Mouse (Mus musculus): ENCODE data around the gene Olfr1019. TPM values are rescaled to one million over a fixed set of nuclear protein-coding genes. Genes with fewer than 3 reads are reported as not detected.

The Olfr1019 gene
- polyA plus RNA-seq, 1 experiment from 2014 or later, result not detected

Other genes with a start within 250 kb of the Olfr1019 start
- not detected in 2 replicates for gene Olfr1000, start 233.6 kb downstream of the Olfr1019 start, polyA plus RNA-seq (2015; fragmentation: Nextera tagmentation; extraction: Ambion mirVana)
- gene Olfr1002, start 194.8 kb downstream of the Olfr1019 start, polyA plus RNA-seq (2015; fragmentation: Nextera tagmentation; extraction: Ambion mirVana), result not detected in 2 replicates
- not detected in 2 replicates for gene Olfr154, start 181.0 kb downstream of the Olfr1019 start, polyA plus RNA-seq (2015; fragmentation: Nextera tagmentation; extraction: Ambion mirVana)
- gene Olfr1006, start 166.7 kb downstream of the Olfr1019 start, polyA plus RNA-seq (2015; fragmentation: Nextera tagmentation; extraction: Ambion mirVana), result not detected in 2 replicates
- gene Olfr1008, start 156.1 kb downstream of the Olfr1019 start, polyA plus RNA-seq (2015; fragmentation: Nextera tagmentation; extraction: Ambion mirVana), result not detected in 2 replicates
- gene Olfr1009, start 130.1 kb downstream of the Olfr1019 start, polyA plus RNA-seq (2015; fragmentation: Nextera tagmentation; extraction: Ambion mirVana), result not detected in 2 replicates
- not detected in 2 replicates for gene Olfr1012, start 82.7 kb downstream of the Olfr1019 start, polyA plus RNA-seq (2015; fragmentation: Nextera tagmentation; extraction: Ambion mirVana)
- not detected in 2 replicates for gene Olfr1013, start 78.4 kb downstream of the Olfr1019 start, polyA plus RNA-seq (2015; fragmentation: Nextera tagmentation; extraction: Ambion mirVana)
- gene Olfr1014, start 72.8 kb downstream of the Olfr1019 start, polyA plus RNA-seq (2015; fragmentation: Nextera tagmentation; extraction: Ambion mirVana), result not detected in 2 replicates
- gene Olfr1015, start 63.5 kb downstream of the Olfr1019 start, polyA plus RNA-seq (2015; fragmentation: Nextera tagmentation; extraction: Ambion mirVana), result not detected in 2 replicates
- not detected in 2 replicates for gene Olfr1016, start 42.9 kb downstream of the Olfr1019 start, polyA plus RNA-seq (2015; fragmentation: Nextera tagmentation; extraction: Ambion mirVana)
- not detected in 2 replicates for gene Olfr1018, start 27.0 kb downstream of the Olfr1019 start, polyA plus RNA-seq (2015; fragmentation: Nextera tagmentation; extraction: Ambion mirVana)
- gene Olfr1020, start 1.5 kb upstream of the Olfr1019 start, polyA plus RNA-seq (2015; fragmentation: Nextera tagmentation; extraction: Ambion mirVana), result not detected in 2 replicates
- not detected in 2 replicates for gene Olfr1022, start 23.1 kb upstream of the Olfr1019 start, polyA plus RNA-seq (2015; fragmentation: Nextera tagmentation; extraction: Ambion mirVana)
- gene Olfr1023, start 40.2 kb upstream of the Olfr1019 start, polyA plus RNA-seq (2015; fragmentation: Nextera tagmentation; extraction: Ambion mirVana), result not detected in 2 replicates
- not detected in 2 replicates for gene Olfr1024, start 59.6 kb upstream of the Olfr1019 start, polyA plus RNA-seq (2015; fragmentation: Nextera tagmentation; extraction: Ambion mirVana)
- gene Olfr1025-ps1, start 69.7 kb upstream of the Olfr1019 start, polyA plus RNA-seq (2015; fragmentation: Nextera tagmentation; extraction: Ambion mirVana), result not detected in 2 replicates
- not detected in 2 replicates for gene Olfr1026, start 76.1 kb upstream of the Olfr1019 start, polyA plus RNA-seq (2015; fragmentation: Nextera tagmentation; extraction: Ambion mirVana)
- not detected in 2 replicates for gene Olfr1028, start 105.0 kb upstream of the Olfr1019 start, polyA plus RNA-seq (2015; fragmentation: Nextera tagmentation; extraction: Ambion mirVana)
- not detected in 2 replicates for gene Olfr1029, start 128.4 kb upstream of the Olfr1019 start, polyA plus RNA-seq (2015; fragmentation: Nextera tagmentation; extraction: Ambion mirVana)
- gene Olfr1030, start 133.8 kb upstream of the Olfr1019 start, polyA plus RNA-seq (2015; fragmentation: Nextera tagmentation; extraction: Ambion mirVana), result not detected in 2 replicates
- gene Olfr1031, start 144.8 kb upstream of the Olfr1019 start, polyA plus RNA-seq (2015; fragmentation: Nextera tagmentation; extraction: Ambion mirVana), result not detected in 2 replicates
- not detected in 2 replicates for gene Olfr1032, start 160.1 kb upstream of the Olfr1019 start, polyA plus RNA-seq (2015; fragmentation: Nextera tagmentation; extraction: Ambion mirVana)
- 1.1 and 1.5 TPM in 2 replicates for gene Olfr1033, start 175.2 kb upstream of the Olfr1019 start, polyA plus RNA-seq (2015; fragmentation: Nextera tagmentation; extraction: Ambion mirVana)
- 0.05 and 0.06 TPM in 2 replicates for gene Olfr1034, start 200.4 kb upstream of the Olfr1019 start, polyA plus RNA-seq (2015; fragmentation: Nextera tagmentation; extraction: Ambion mirVana)
- gene Olfr1036, start 228.5 kb upstream of the Olfr1019 start, polyA plus RNA-seq (2015; fragmentation: Nextera tagmentation; extraction: Ambion mirVana), result not detected in 2 replicates
- not detected in 2 replicates for gene Olfr1037, start 241.9 kb upstream of the Olfr1019 start, polyA plus RNA-seq (2015; fragmentation: Nextera tagmentation; extraction: Ambion mirVana)

Measured in liver, embryonic 16.5 days (tissue).